Mouse (Mus musculus) bone marrow macrophage, adult 2 months (primary cell): ENCODE measurements around the gene Syn1. TPM values are rescaled to one million over a fixed set of nuclear protein-coding genes. Genes with fewer than 3 reads are reported as not detected.

Experiments used
- H3K27ac ChIP-seq: 2 replicates; pipeline ENCODE4 v1.5.1; 2012; ENCODE audit warnings: low read depth, low read length; ENCODE audit not compliant: insufficient read depth
- H3K4me1 ChIP-seq: 2 replicates; pipeline ENCODE4 v1.6.1; 2012; ENCODE audit warnings: low read length; ENCODE audit not compliant: control insufficient read depth, insufficient read depth
- H3K4me3 ChIP-seq: 2 replicates; pipeline ENCODE4 v1.5.1; 2012; ENCODE audit warnings: mild to moderate bottlenecking, low read length, moderate library complexity; ENCODE audit not compliant: insufficient read depth
- CTCF ChIP-seq: IDR thresholded peaks from 2 replicates; pipeline ENCODE4 v1.5.1; 2012; ENCODE audit warnings: low read depth, mild to moderate bottlenecking, low read length, moderate library complexity
- POLR2A ChIP-seq: IDR thresholded peaks from 2 replicates; pipeline ENCODE4 v1.6.1; 2012; ENCODE audit warnings: mild to moderate bottlenecking, low read depth, low read length, borderline replicate concordance
- polyA plus RNA-seq: library from polyadenylated mRNA; stranded (reverse); fragments of >200 nt; gene quantifications from 2 replicates; pipeline ENCODE4 v1.2.4, GENCODE M21; 2012; ENCODE audit not compliant: missing spikeins, insufficient read depth, insufficient read length

The Syn1 gene
- polyA plus RNA-seq, 1 experiment: 5.7 TPM

GRCm38 (mm10) chrX:20819708-20820426 is 100.9 kb downstream of the Syn1 start:
- Histone ChIP-seq H3K4me3 (peak overlapping the region; percentile 52), H3K4me1 (peaks cover 7% of the 10 kb centered on the region), H3K27ac (no peak overlapping the region)
- TF ChIP-seq CTCF (no peak), POLR2A (no peak)

GRCm38 (mm10) chrX:20819204-20819628 is 101.6 kb downstream of the Syn1 start:
- Histone ChIP-seq H3K4me1 (peaks cover 7% of the 10 kb centered on the region), H3K4me3 (peak overlapping the region; percentile 52), H3K27ac (no peak overlapping the region)
- TF ChIP-seq POLR2A (no peak), CTCF (peak; percentile 33; the same call in 1 of the 2 replicates)

DNA sequence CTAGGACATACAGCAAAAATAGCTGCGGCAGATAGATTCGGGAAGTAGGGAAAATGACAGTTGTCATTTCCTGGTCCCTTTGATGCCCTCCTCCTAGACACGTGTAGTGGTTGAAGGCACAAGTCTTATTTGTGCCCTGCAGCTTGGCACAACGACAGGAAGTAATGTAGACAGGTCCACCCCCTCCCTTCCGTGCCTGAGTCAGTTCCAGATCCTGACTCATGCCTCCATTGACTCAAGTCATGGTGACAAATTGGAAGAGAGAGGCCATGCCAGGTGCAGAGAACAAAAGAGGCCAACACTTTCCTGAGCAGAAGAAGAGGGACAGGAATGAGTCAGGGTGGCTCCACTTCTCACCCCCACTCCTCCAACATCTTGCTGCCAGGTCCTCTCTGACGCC is 103.8 kb downstream of the Syn1 start:
- H3K4me3 ChIP-seq: no peak overlapping the region
- peaks cover 9% of the 10 kb centered on the region for H3K4me1 ChIP-seq
- peak overlapping the region; percentile 39 for H3K27ac ChIP-seq
- no peak for TF ChIP-seq CTCF
- no peak for TF ChIP-seq POLR2A

Other genes with a start within 250 kb of the Syn1 start
- gene Cdk16, start 233.1 kb downstream of the Syn1 start, polyA plus RNA-seq: 56.1 and 57.6 TPM in 2 replicates
- gene Usp11, start 217.1 kb downstream of the Syn1 start, polyA plus RNA-seq: 2.5 TPM in 2 replicates
- 66.4 and 74.5 TPM in 2 replicates for gene Araf, start 123.2 kb downstream of the Syn1 start, polyA plus RNA-seq
- 8.6 and 10.6 TPM in 2 replicates for gene Timp1, start 50.8 kb downstream of the Syn1 start, polyA plus RNA-seq
- 362 and 394 TPM in 2 replicates for gene Cfp, start 10.6 kb upstream of the Syn1 start, polyA plus RNA-seq
- gene Elk1, start 29.6 kb upstream of the Syn1 start, polyA plus RNA-seq: 13.3 and 14.5 TPM in 2 replicates
- gene Uxt, start 41.0 kb upstream of the Syn1 start, polyA plus RNA-seq: 21.1 and 23.5 TPM in 2 replicates
- gene Zfp182, start 141.3 kb upstream of the Syn1 start, polyA plus RNA-seq: 20.8 and 23.6 TPM in 2 replicates
- gene Spaca5, start 147.4 kb upstream of the Syn1 start, polyA plus RNA-seq: not detected in 2 replicates
- gene Zfp300, start 168.5 kb upstream of the Syn1 start, polyA plus RNA-seq: 0.24 and 0.63 TPM in 2 replicates
- gene Ssxa1, start 194.8 kb upstream of the Syn1 start, polyA plus RNA-seq: not detected in 2 replicates